Mouse (Mus musculus) stomach, embryonic 15.5 days (tissue): ENCODE results near the gene Sprr2b. TPM values are rescaled to one million over a fixed set of nuclear protein-coding genes. Genes with fewer than 3 reads are reported as not detected.
"Not testable (repeated sequence)": the region's sequence is repeated elsewhere in the genome, so short reads cannot be mapped to it uniquely, and the experiment has no call there.

Source experiments
- ATAC-seq: fragments of 200-750 bp; cut with Nextera tagmentation; 2 replicates; pipeline ENCODE4 v1.8.0; 2017; ENCODE audit warnings: low read depth, moderate number of reproducible peaks, moderate TSS enrichment; ENCODE audit not compliant: insufficient read depth, low FRiP score
- H3K27ac ChIP-seq: fragments of 300-500 bp; sonication (generic); 2 replicates; pipeline ENCODE4 v1.5.1; 2015; ENCODE audit warnings: mild to moderate bottlenecking, inconsistent platforms
- H3K27me3 ChIP-seq: fragments of 300-500 bp; sonication (generic); replicated peaks from 2 replicates; pipeline ENCODE4 v1.6.1; 2015; ENCODE audit warnings: inconsistent platforms
- H3K36me3 ChIP-seq: fragments of 300-500 bp; sonication (generic); 2 replicates; pipeline ENCODE4 v1.6.1; 2015; ENCODE audit warnings: inconsistent platforms
- H3K4me1 ChIP-seq: fragments of 300-500 bp; sonication (generic); 2 replicates; pipeline ENCODE4 v1.6.1; 2015; ENCODE audit warnings: inconsistent platforms
- H3K4me2 ChIP-seq: fragments of 300-500 bp; sonication (generic); 2 replicates; pipeline ENCODE4 v1.6.1; 2015; ENCODE audit warnings: mild to moderate bottlenecking, inconsistent platforms
- H3K4me3 ChIP-seq: fragments of 300-500 bp; sonication (generic); replicated peaks from 2 replicates; pipeline ENCODE4 v1.5.1; 2015; ENCODE audit warnings: inconsistent platforms
- H3K9ac ChIP-seq: fragments of 300-500 bp; sonication (generic); 2 replicates; pipeline ENCODE4 v1.6.1; 2015; ENCODE audit warnings: inconsistent platforms
- H3K9me3 ChIP-seq: fragments of 300-500 bp; sonication (generic); 2 replicates; pipeline ENCODE4 v1.6.1; 2016; ENCODE audit warnings: inconsistent platforms
- WGBS: fragments of 180-500 bp; shearing (Covaris S2); methylation state at CpG from one replicate; pipeline ENCODE4 v1.1.7; 2015; 5-methylcytosine and 5-hydroxymethylcytosine counted together
- polyA plus RNA-seq: library from polyadenylated mRNA; unstranded; fragments of >200 nt; fragmentation: Nextera tagmentation; extraction: Ambion mirVana; gene quantifications from 2 replicates; pipeline ENCODE4 v1.2.1, GENCODE M21; 2015

Gene Sprr2b
- polyA plus RNA-seq: 0.23 TPM in 1 of 2 replicates, not detected in the other

GRCm38 (mm10) chr3:92316320-92316719, at the start of gene Sprr2b:
TSS of gene Sprr2b (plus strand) at chr3:92316620.
- no peak within 1 kb of the TSS for H3K4me3 ChIP-seq
- H3K9me3 ChIP-seq: no peaks in the 10 kb centered on the region
- H3K27me3 ChIP-seq: no peaks in the 10 kb centered on the region
- WGBS: 64% methylated on average over 2 of the region's 2 CpGs
- no peak within 1 kb of the TSS for H3K4me2 ChIP-seq
- no peaks in the 10 kb centered on the region for H3K4me1 ChIP-seq
- no peaks in the 10 kb centered on the region for H3K36me3 ChIP-seq
- no peak for ATAC-seq
- H3K9ac ChIP-seq: no peak within 1 kb of the TSS
- H3K27ac ChIP-seq: no peak within 1 kb of the TSS

GRCm38 (mm10) chr3:92271414-92271985, 44.9 kb upstream of the Sprr2b start:
- no CpG with 5 or more reads among the region's 4 CpGs for WGBS
- not testable (repeated sequence) for H3K9me3 ChIP-seq, H3K4me2 ChIP-seq, H3K27ac ChIP-seq, H3K36me3 ChIP-seq, H3K4me1 ChIP-seq, H3K4me3 ChIP-seq, H3K9ac ChIP-seq, H3K27me3 ChIP-seq
- peak; percentile 58 for ATAC-seq

- H3K9me3 ChIP-seq, H3K27me3 ChIP-seq, H3K9ac ChIP-seq, H3K4me3 ChIP-seq, H3K36me3 ChIP-seq, H3K4me1 ChIP-seq, ATAC-seq, H3K27ac ChIP-seq, H3K4me2 ChIP-seq: not testable (repeated sequence)
These were observed 42.9 kb upstream of the Sprr2b start for GRCm38 (mm10) chr3:92273504-92273903.

DNA sequence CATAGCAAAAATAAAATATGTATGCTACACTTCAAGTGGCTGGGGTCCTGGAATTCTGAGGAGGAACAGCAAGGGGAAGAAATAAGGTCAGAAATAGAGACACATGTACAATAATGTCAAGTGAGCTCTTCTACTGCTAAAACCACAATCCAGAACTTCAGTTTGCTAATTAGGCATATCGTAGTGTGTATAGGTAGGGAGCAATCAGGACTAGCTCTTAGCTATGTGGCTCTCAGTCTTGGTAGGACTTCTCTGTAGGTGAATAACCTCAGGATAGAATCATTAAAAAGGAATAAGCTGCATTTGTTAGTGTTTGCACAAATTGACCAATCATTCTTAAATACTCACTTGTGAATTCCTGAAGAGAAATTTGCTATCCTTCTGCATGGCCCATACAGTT, 42.4 kb upstream of the Sprr2b start:
- H3K4me1 ChIP-seq, H3K36me3 ChIP-seq, H3K27me3 ChIP-seq, H3K9ac ChIP-seq, H3K9me3 ChIP-seq, H3K4me2 ChIP-seq, H3K27ac ChIP-seq, H3K4me3 ChIP-seq, ATAC-seq: not testable (repeated sequence)
- WGBS: no CpG with 5 or more reads among the region's 1 CpGs

GRCm38 (mm10) chr3:92279663-92280062, 36.8 kb upstream of the Sprr2b start:
- not testable (repeated sequence) for H3K4me2 ChIP-seq, H3K4me1 ChIP-seq, ATAC-seq, H3K9ac ChIP-seq, H3K36me3 ChIP-seq, H3K9me3 ChIP-seq, H3K4me3 ChIP-seq, H3K27ac ChIP-seq, H3K27me3 ChIP-seq

DNA sequence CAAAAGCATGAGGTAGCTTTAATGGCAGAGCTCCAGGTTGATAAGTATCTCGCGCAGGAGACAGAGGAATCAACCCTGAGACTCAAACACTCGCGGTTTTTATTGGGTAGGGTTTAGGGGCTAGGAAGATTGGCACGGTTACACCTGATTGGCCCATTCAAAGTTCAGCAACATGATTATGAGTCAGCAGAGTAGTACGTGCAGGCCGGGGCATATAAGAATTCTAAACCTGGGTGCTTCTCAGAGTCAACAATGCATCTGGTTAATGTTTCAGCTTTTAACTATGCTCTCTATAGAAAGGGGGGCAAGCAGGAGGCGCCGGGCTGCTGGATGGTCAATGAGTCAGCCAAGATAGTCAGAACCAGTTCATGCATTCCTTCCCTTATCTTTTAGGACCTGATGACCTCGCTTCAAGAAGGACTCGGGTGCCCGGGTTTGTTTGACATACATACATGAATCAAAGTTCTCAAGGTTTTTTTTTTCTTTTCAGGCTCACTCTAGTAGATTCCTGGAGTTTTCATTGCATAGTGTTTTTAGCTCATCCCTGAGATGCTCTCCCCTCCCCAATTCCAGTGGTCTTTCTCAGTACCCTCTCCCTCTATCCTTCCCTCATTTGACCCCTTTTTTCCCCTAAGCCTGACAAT, 35.3 kb upstream of the Sprr2b start:
- not testable (repeated sequence) for H3K4me2 ChIP-seq, H3K4me3 ChIP-seq, H3K36me3 ChIP-seq, H3K9me3 ChIP-seq, H3K27ac ChIP-seq, H3K4me1 ChIP-seq, H3K9ac ChIP-seq, H3K27me3 ChIP-seq
- WGBS: 13% methylated on average over 5 of the region's 12 CpGs
- peak; percentile 78 for ATAC-seq

GRCm38 (mm10) chr3:92285101-92285500, 31.3 kb upstream of the Sprr2b start, which contains the start of gene Sprr2a3:
TSS of gene Sprr2a3 (plus strand) at chr3:92285417.
- not testable (repeated sequence) for H3K27me3 ChIP-seq, H3K27ac ChIP-seq, H3K4me1 ChIP-seq, H3K9me3 ChIP-seq, H3K4me2 ChIP-seq, H3K36me3 ChIP-seq, H3K9ac ChIP-seq, H3K4me3 ChIP-seq
- WGBS: 81% methylated on average over 1 of the region's 1 CpGs
- ATAC-seq: 0 out of 2 replicates have a peak, but pooled peaks have one; percentile 20

GRCm38 (mm10) chr3:92288489-92288888, 27.9 kb upstream of the Sprr2b start:
- not testable (repeated sequence) for ATAC-seq

DNA sequence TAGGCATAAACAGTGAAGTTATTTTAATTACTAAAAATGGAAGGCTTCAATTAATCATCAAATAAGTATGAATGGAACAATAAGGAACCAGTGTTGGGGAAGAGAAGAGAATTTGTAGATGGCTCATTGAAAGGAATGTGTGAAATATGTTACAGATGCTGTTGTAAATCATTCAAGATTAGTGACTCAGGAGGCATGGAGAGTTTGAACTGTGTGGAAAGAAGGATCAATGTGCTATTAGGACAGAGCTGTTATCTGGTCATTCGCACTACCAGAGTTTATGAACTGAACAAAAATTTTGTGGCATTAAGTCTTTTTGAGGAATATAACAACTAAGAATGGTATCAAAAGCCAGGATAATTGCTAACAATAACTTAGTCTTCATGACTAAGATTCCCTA, 9.0 kb upstream of the Sprr2b start:
- Histone ChIP-seq H3K4me1 (no peaks in the 10 kb centered on the region), H3K27me3 (no peaks in the 10 kb centered on the region), H3K4me2 (no peak overlapping the region), H3K4me3 (no peak overlapping the region), H3K27ac (no peak overlapping the region), H3K9me3 (no peaks in the 10 kb centered on the region), H3K36me3 (no peaks in the 10 kb centered on the region), H3K9ac (no peak overlapping the region)
- ATAC-seq: no peak
- 59% methylated on average over 1 of the region's 1 CpGs for WGBS

More at GRCm38 (mm10) chr3:92288489-92288888, 27.9 kb upstream of the Sprr2b start:
- not testable (repeated sequence) for H3K27me3 ChIP-seq, H3K4me1 ChIP-seq, H3K27ac ChIP-seq, H3K36me3 ChIP-seq, H3K4me2 ChIP-seq, H3K9me3 ChIP-seq, H3K9ac ChIP-seq, H3K4me3 ChIP-seq
- 68% methylated on average over 4 of the region's 6 CpGs for WGBS

GRCm38 (mm10) chr3:92317384-92317783, 964 bp downstream of the Sprr2b start:
- Histone ChIP-seq H3K27ac (no peak overlapping the region), H3K4me1 (no peaks in the 10 kb centered on the region), H3K27me3 (no peaks in the 10 kb centered on the region), H3K9ac (no peak overlapping the region), H3K9me3 (no peaks in the 10 kb centered on the region), H3K4me2 (no peak overlapping the region), H3K36me3 (no peaks in the 10 kb centered on the region), H3K4me3 (no peak overlapping the region)
- 83% methylated on average over 2 of the region's 2 CpGs for WGBS
- no peak for ATAC-seq

GRCm38 (mm10) chr3:92336278-92336677, 19.9 kb downstream of the Sprr2b start:
- H3K36me3 ChIP-seq: no peaks in the 10 kb centered on the region
- no peaks in the 10 kb centered on the region for H3K9me3 ChIP-seq
- no peak overlapping the region for H3K9ac ChIP-seq
- H3K4me3 ChIP-seq: no peak overlapping the region
- WGBS: 63% methylated on average over 1 of the region's 1 CpGs
- H3K27me3 ChIP-seq: no peaks in the 10 kb centered on the region
- H3K4me2 ChIP-seq: no peak overlapping the region
- no peak for ATAC-seq
- H3K4me1 ChIP-seq: no peaks in the 10 kb centered on the region
- no peak overlapping the region for H3K27ac ChIP-seq

DNA sequence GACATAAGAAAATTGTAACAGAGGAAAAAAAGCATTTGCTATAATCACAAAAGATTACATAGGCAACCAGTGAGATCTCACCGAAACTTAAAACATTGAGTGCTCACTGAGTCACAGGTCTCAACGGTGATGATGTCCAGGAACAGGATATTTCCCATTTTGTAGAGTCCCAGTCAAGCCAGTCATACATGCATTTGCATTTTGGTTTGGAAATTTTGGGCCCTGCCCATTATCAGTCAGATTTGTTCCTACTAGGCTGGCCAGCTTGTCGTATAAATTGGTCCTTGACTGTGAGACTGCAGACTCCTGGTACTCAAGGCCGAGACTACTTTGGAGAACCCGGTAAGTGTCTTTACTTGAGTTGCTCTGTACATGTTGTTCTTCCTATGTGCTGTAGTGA, 22.4 kb downstream of the Sprr2b start, which contains the start of gene Sprr2d:
Sprr2d (plus strand) TSS at position 301 of the 400 bp plus-strand sequence.
- Histone ChIP-seq H3K27ac (no peak within 1 kb of the TSS), H3K36me3 (no peaks in the 10 kb centered on the region), H3K4me3 (no peak within 1 kb of the TSS), H3K27me3 (no peaks in the 10 kb centered on the region), H3K4me1 (no peaks in the 10 kb centered on the region), H3K9me3 (no peaks in the 10 kb centered on the region), H3K4me2 (no peak within 1 kb of the TSS), H3K9ac (no peak within 1 kb of the TSS)
- 89% methylated on average over 5 of the region's 5 CpGs for WGBS
- no peak for ATAC-seq

- Histone ChIP-seq H3K4me2 (no peak within 1 kb of the TSS), H3K9ac (no peak within 1 kb of the TSS), H3K27me3 (no peaks in the 10 kb centered on the region), H3K9me3 (no peaks in the 10 kb centered on the region), H3K4me3 (no peak within 1 kb of the TSS), H3K36me3 (no peaks in the 10 kb centered on the region), H3K27ac (no peak within 1 kb of the TSS), H3K4me1 (no peaks in the 10 kb centered on the region)
- whole genome bisulfite sequencing: 80% methylated on average over 2 of the region's 2 CpGs
- ATAC-seq: no peak
These were observed 35.4 kb downstream of the Sprr2b start, which contains the start of gene Sprr2e for GRCm38 (mm10) chr3:92351843-92352242. TSS of gene Sprr2e (plus strand) at chr3:92352143.
